Mouse (Mus musculus): ENCODE results near the gene Il1f8. TPM values are rescaled to one million over a fixed set of nuclear protein-coding genes. Genes with fewer than 3 reads are reported as not detected.

Gene Il1f8
- polyA plus RNA-seq, 1 experiment from 2014 or later, result 0.92 TPM

Other genes with a start within 250 kb of the Il1f8 start
- gene Hnmt, start 103.8 kb upstream of the Il1f8 start, polyA plus RNA-seq (2015; fragmentation: Nextera tagmentation; extraction: Ambion mirVana), result 1.4 and 2.2 TPM in 2 replicates
- gene Tbpl2, start 56.6 kb upstream of the Il1f8 start, polyA plus RNA-seq (2015; fragmentation: Nextera tagmentation; extraction: Ambion mirVana), result not detected in 2 replicates
- gene Il1f9, start 33.3 kb downstream of the Il1f8 start, polyA plus RNA-seq (2015; fragmentation: Nextera tagmentation; extraction: Ambion mirVana), result 6.3 and 9.1 TPM in 2 replicates
- 2.5 and 4.3 TPM in 2 replicates for gene Il1f6, start 62.3 kb downstream of the Il1f8 start, polyA plus RNA-seq (2015; fragmentation: Nextera tagmentation; extraction: Ambion mirVana)
- gene Il1f5, start 123.8 kb downstream of the Il1f8 start, polyA plus RNA-seq (2015; fragmentation: Nextera tagmentation; extraction: Ambion mirVana), result 35.9 and 38.4 TPM in 2 replicates
- gene Il1f10, start 138.0 kb downstream of the Il1f8 start, polyA plus RNA-seq (2015; fragmentation: Nextera tagmentation; extraction: Ambion mirVana), result 1.2 and 1.5 TPM in 2 replicates
- gene Il1rn, start 183.7 kb downstream of the Il1f8 start, polyA plus RNA-seq (2015; fragmentation: Nextera tagmentation; extraction: Ambion mirVana), result 16.3 TPM in 2 replicates
- gene Psd4, start 214.4 kb downstream of the Il1f8 start, polyA plus RNA-seq (2015; fragmentation: Nextera tagmentation; extraction: Ambion mirVana), result 8.2 and 8.4 TPM in 2 replicates